Mouse (Mus musculus) CH12.LX (cell line): ENCODE measurements around the gene Mboat1. TPM values are rescaled to one million over a fixed set of nuclear protein-coding genes. Genes with fewer than 3 reads are reported as not detected.

ENCODE experiments used
- DNase-seq: peaks from one replicate; pipeline ENCODE4 v3.0.0-alpha.2; 2013; ENCODE audit errors: extremely low read depth
- H3K27ac ChIP-seq: 2 replicates; pipeline ENCODE4 v1.5.1; 2012; ENCODE audit warnings: low read depth, mild to moderate bottlenecking, control low read depth, moderate library complexity; ENCODE audit not compliant: insufficient read depth
- H3K27me3 ChIP-seq: replicated peaks from 2 replicates; pipeline ENCODE3; 2012; ENCODE audit warnings: inconsistent platforms
- H3K36me3 ChIP-seq, 2 experiments: replicated peaks in 1 of 2; 2 replicates each; pipeline versions ENCODE3 to v1.6.1; 2012; ENCODE audit warnings: inconsistent platforms in 1 of 2, low read length in 1 of 2, mild to moderate bottlenecking in 1 of 2, mixed read lengths in 1 of 2, moderate library complexity in 1 of 2; ENCODE audit not compliant: control insufficient read depth in 1 of 2, insufficient read depth in 1 of 2
- H3K4me1 ChIP-seq, 2 experiments: 2 replicates each; pipeline ENCODE4 v1.6.1; 2012; ENCODE audit warnings: inconsistent platforms in 1 of 2, moderate library complexity in 1 of 2; ENCODE audit not compliant: insufficient read depth in 2 of 2, control insufficient read depth in 1 of 2
- H3K4me2 ChIP-seq: 2 replicates; pipeline ENCODE4 v1.6.1; 2012; ENCODE audit warnings: low read depth, mild to moderate bottlenecking, control low read depth; ENCODE audit not compliant: poor library complexity, insufficient read depth, severe bottlenecking
- H3K4me3 ChIP-seq, 3 experiments: fragments of 150-350 bp in 1 of 3; sonication (generic) in 1 of 3; replicated peaks in 1 of 3; 2 replicates each; pipeline versions ENCODE3 to v1.5.1; 2011 to 2012; ENCODE audit warnings: low read depth in 2 of 3, low read length in 2 of 3, mild to moderate bottlenecking in 2 of 3, moderate library complexity in 2 of 3, control low read depth in 1 of 3, improper control_type of control experiment in 1 of 3, inconsistent platforms in 1 of 3, mixed read lengths in 1 of 3; ENCODE audit not compliant: poor library complexity in 1 of 3
- H3K79me2 ChIP-seq: replicated peaks from 2 replicates; pipeline ENCODE4 v1.6.1; 2012; ENCODE audit warnings: mild to moderate bottlenecking, moderate library complexity; ENCODE audit not compliant: control insufficient read depth, poor library complexity, insufficient read depth, severe bottlenecking; ENCODE audit errors: extremely low read depth
- H3K9ac ChIP-seq: 2 replicates; pipeline ENCODE4 v1.6.1; 2012; ENCODE audit warnings: low read depth, mild to moderate bottlenecking, control low read depth, moderate library complexity; ENCODE audit not compliant: insufficient read depth
- H3K9me3 ChIP-seq: replicated peaks from 2 replicates; pipeline ENCODE3; 2012; ENCODE audit warnings: low read length, inconsistent platforms, mixed read lengths
- BHLHE40 ChIP-seq: IDR thresholded peaks from 2 replicates; pipeline ENCODE4 v1.6.1; 2011; ENCODE audit warnings: mild to moderate bottlenecking, low read depth, low read length, improper control_type of control experiment
- CTCF ChIP-seq, 2 experiments: IDR thresholded peaks in 1 of 2; conservative IDR thresholded peaks in 1 of 2; 2 replicates each; pipeline ENCODE4 v1.5.1; 2011 to 2012; ENCODE audit warnings: low read depth in 2 of 2, low read length in 2 of 2, improper control_type of control experiment in 1 of 2, inconsistent platforms in 1 of 2, mild to moderate bottlenecking in 1 of 2, moderate library complexity in 1 of 2
- ELF1 ChIP-seq: IDR thresholded peaks from 2 replicates; pipeline ENCODE4 v1.6.1; 2014; ENCODE audit warnings: low read depth, mild to moderate bottlenecking, inconsistent platforms, low read length, improper control_type of control experiment
- EP300 ChIP-seq: IDR thresholded peaks from 2 replicates; pipeline ENCODE4 v1.6.1; 2011; ENCODE audit warnings: low read length, improper control_type of control experiment
- ETS1 ChIP-seq: conservative IDR thresholded peaks from 2 replicates; pipeline ENCODE4 v1.6.1; 2012; ENCODE audit warnings: low read depth, mild to moderate bottlenecking, inconsistent platforms, low read length, improper control_type of control experiment, moderate library complexity
- HCFC1 ChIP-seq: IDR thresholded peaks from 2 replicates; pipeline ENCODE4 v1.6.1; 2012; ENCODE audit warnings: low read depth, mild to moderate bottlenecking, inconsistent platforms, low read length, improper control_type of control experiment
- JUN ChIP-seq: IDR thresholded peaks from 2 replicates; pipeline ENCODE4 v1.6.1; 2011; ENCODE audit warnings: low read depth, mild to moderate bottlenecking, low read length, improper control_type of control experiment, moderate library complexity; ENCODE audit not compliant: insufficient read depth
- MAFK ChIP-seq: IDR thresholded peaks from 2 replicates; pipeline ENCODE4 v1.6.1; 2011; ENCODE audit warnings: low read length, improper control_type of control experiment; ENCODE audit not compliant: insufficient replicate concordance
- MAX ChIP-seq: IDR thresholded peaks from 2 replicates; pipeline ENCODE4 v1.6.1; 2011; ENCODE audit warnings: low read length, improper control_type of control experiment
- NELFE ChIP-seq: IDR thresholded peaks from 2 replicates; pipeline ENCODE4 v1.6.1; 2011; ENCODE audit warnings: low read depth, low read length, improper control_type of control experiment
- PAX5 ChIP-seq: IDR thresholded peaks from 2 replicates; pipeline ENCODE4 v1.6.1; 2012; ENCODE audit warnings: low read length, inconsistent platforms, mixed read lengths
- POLR2A ChIP-seq: IDR thresholded peaks from 2 replicates; pipeline ENCODE4 v1.6.1; 2011; ENCODE audit warnings: low read depth, mild to moderate bottlenecking, improper control_type of control experiment, low read length
- SMC3 ChIP-seq: IDR thresholded peaks from 2 replicates; pipeline ENCODE4 v1.6.1; 2011; ENCODE audit warnings: low read depth, low read length, improper control_type of control experiment
- TBP ChIP-seq: conservative IDR thresholded peaks from 2 replicates; pipeline ENCODE4 v1.6.1; 2011; ENCODE audit warnings: low read depth, low read length, improper control_type of control experiment
- TCF12 ChIP-seq: IDR thresholded peaks from 2 replicates; pipeline ENCODE4 v1.6.1; 2014; ENCODE audit warnings: low read depth, mild to moderate bottlenecking, inconsistent platforms, low read length, improper control_type of control experiment
- UBTF ChIP-seq: IDR thresholded peaks from 2 replicates; pipeline ENCODE4 v1.6.1; 2012; ENCODE audit warnings: low read depth, mild to moderate bottlenecking, inconsistent platforms, low read length, improper control_type of control experiment, moderate library complexity
- ZC3H11A ChIP-seq: IDR thresholded peaks from 2 replicates; pipeline ENCODE4 v1.6.1; 2012; ENCODE audit warnings: low read depth, mild to moderate bottlenecking, inconsistent platforms, low read length, improper control_type of control experiment
- ZKSCAN1 ChIP-seq: IDR thresholded peaks from 2 replicates; pipeline ENCODE4 v1.6.1; 2012; ENCODE audit warnings: low read depth, inconsistent platforms, low read length, improper control_type of control experiment, borderline replicate concordance
- dilution Hi-C: fragments of 300-500 bp; cut with MboI; formaldehyde crosslinking; loops from 2 replicates; pipeline ENCODE4 v1.14.3; 2020; ENCODE audit warnings: low sequenced_read_pairs; ENCODE audit not compliant: extremely low pct_unique_long_range_greater_than_20kb, extremely low pct_ligation_motif_present
- in situ Hi-C: fragments of 300-500 bp; cut with MboI; formaldehyde crosslinking; loops from 3 replicates; pipeline ENCODE4 v1.14.3; 2019; ENCODE audit warnings: low sequenced_read_pairs, low pct_ligation_motif_present, low pct_unique_long_range_greater_than_20kb, mixed read lengths
- polyA plus RNA-seq: library from polyadenylated mRNA; unstranded; fragments of >175 nt; gene quantifications from 2 replicates; pipeline ENCODE4 v1.2.1, GENCODE M21; 2012; ENCODE audit warnings: low read depth; ENCODE audit not compliant: insufficient read length
- total RNA-seq, 2 experiments: library from RNA; depleted of rRNA; stranded (reverse); fragments of 300-350 nt in 1 of 2; fragments of >200 nt in 1 of 2; gene quantifications; 2 replicates each; pipeline ENCODE4 v1.2.3; 2012 to 2014

Gene Mboat1
- total and polyA plus RNA-seq, 3 experiments: 0.53 to 3.3 (median 0.63) TPM

DNA sequence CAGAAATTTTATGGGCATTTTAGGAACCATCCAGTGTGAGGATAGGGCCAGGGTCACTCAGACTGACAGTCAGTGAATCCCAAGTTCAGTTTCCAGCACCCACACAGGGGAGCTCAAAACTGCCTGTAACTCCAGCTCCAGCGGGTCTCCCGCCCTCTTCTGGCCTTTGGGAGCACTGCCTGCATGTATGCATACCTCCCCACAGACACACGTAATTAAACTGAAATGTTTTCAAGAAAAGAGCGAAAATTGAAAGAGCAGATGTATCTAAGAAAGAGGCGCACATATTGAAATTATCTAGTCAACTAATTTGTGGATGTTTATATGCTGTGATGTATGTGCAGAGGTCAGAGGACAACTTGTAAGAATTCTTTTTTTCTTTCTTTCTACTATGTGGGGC, 20.5 kb upstream of the Mboat1 start:
- H3K9ac ChIP-seq: no peak overlapping the region
- H3K79me2 ChIP-seq: no peaks in the 10 kb centered on the region
- H3K36me3 ChIP-seq: no peaks in the 10 kb centered on the region
- H3K27me3 ChIP-seq: no peaks in the 10 kb centered on the region
- H3K4me1 ChIP-seq: no peaks in the 10 kb centered on the region
- H3K9me3 ChIP-seq: no peaks in the 10 kb centered on the region
- dilution Hi-C loops (no loop called here), in situ Hi-C loops (no loop called here)
- TF ChIP-seq MAX: no peak
- TF ChIP-seq ELF1: no peak
- TF ChIP-seq CTCF (conservative IDR thresholded peaks at IDR 0.05 in 1 of 2, IDR thresholded peaks at IDR 0.05 in 1 of 2; ENCODE audit: low read depth in 2 of 2, low read length in 2 of 2): peak in 1 of 2 experiments; percentile 9; a peak in 1 of 4 replicates
- H3K4me2 ChIP-seq: no peak overlapping the region
- no peak overlapping the region for H3K27ac ChIP-seq
- H3K4me3 ChIP-seq: no peak overlapping the region
- no peak for DNase-seq

GRCm38 (mm10) chr13:30136923-30137629, 787 bp downstream of the Mboat1 start:
- DNase-seq: no peak
- Histone ChIP-seq H3K36me3 (no peaks in the 10 kb centered on the region), H3K9me3 (peaks cover 7% of the 10 kb centered on the region), H3K79me2 (no peaks in the 10 kb centered on the region), H3K27me3 (peaks cover 5% of the 10 kb centered on the region), H3K9ac (no peak overlapping the region), H3K4me3 (no peak overlapping the region), H3K4me2 (peak overlapping the region; percentile 3; the same call in 1 of the 2 replicates), H3K27ac (no peak overlapping the region), H3K4me1 (no peaks in the 10 kb centered on the region)
- in situ Hi-C loops (no loop called here), dilution Hi-C loops (no loop called here)
- no peak for TF ChIP-seq MAFK
- TF ChIP-seq TCF12: no peak
- TF ChIP-seq JUN: no peak
- no peak for TF ChIP-seq ZC3H11A
- TF ChIP-seq ELF1: no peak
- TF ChIP-seq ETS1: no peak
- TF ChIP-seq TBP: no peak
- TF ChIP-seq UBTF: no peak
- no peak for TF ChIP-seq NELFE
- no peak for TF ChIP-seq HCFC1
- no peak for TF ChIP-seq MAX
- no peak for TF ChIP-seq CTCF (conservative IDR thresholded peaks at IDR 0.05 in 1 of 2, IDR thresholded peaks at IDR 0.05 in 1 of 2; ENCODE audit: low read depth in 2 of 2, low read length in 2 of 2)
- TF ChIP-seq SMC3: no peak
- no peak for TF ChIP-seq ZKSCAN1
- no peak for TF ChIP-seq EP300
- no peak for TF ChIP-seq POLR2A
- TF ChIP-seq BHLHE40: no peak
- TF ChIP-seq PAX5: no peak
